Mouse (Mus musculus) intestine, postnatal 0 days (tissue): ENCODE results near the gene Tgm2. TPM values are rescaled to one million over a fixed set of nuclear protein-coding genes. Genes with fewer than 3 reads are reported as not detected.
A peak's percentile ranks its signal among the peaks of the same experiment; 100 is the strongest.

Source experiments
- ATAC-seq: fragments of 200-750 bp; cut with Nextera tagmentation; 2 replicates; pipeline ENCODE4 v1.8.0; 2017; ENCODE audit warnings: mild to moderate bottlenecking, moderate TSS enrichment, moderate library complexity
- H3K27ac ChIP-seq: fragments of 300-500 bp; sonication (generic); 2 replicates; pipeline ENCODE4 v1.5.1; 2014; ENCODE audit warnings: mild to moderate bottlenecking, low read depth, low read length, moderate library complexity
- H3K27me3 ChIP-seq: fragments of 300-500 bp; sonication (generic); replicated peaks from 2 replicates; pipeline ENCODE4 v1.6.1; 2014; ENCODE audit warnings: low read length, mixed read lengths; ENCODE audit not compliant: control insufficient read depth, insufficient read depth
- H3K36me3 ChIP-seq: fragments of 300-500 bp; sonication (generic); 2 replicates; pipeline ENCODE4 v1.6.1; 2014; ENCODE audit warnings: mild to moderate bottlenecking, moderate library complexity; ENCODE audit not compliant: control insufficient read depth, insufficient read depth
- H3K4me1 ChIP-seq: fragments of 300-500 bp; sonication (generic); replicated peaks from 2 replicates; pipeline ENCODE4 v1.6.1; 2014; ENCODE audit warnings: antibody characterized with exemption, low read length, mixed read lengths; ENCODE audit not compliant: control insufficient read depth, insufficient read depth
- H3K4me2 ChIP-seq: fragments of 300-500 bp; sonication (generic); replicated peaks from 2 replicates; pipeline ENCODE4 v1.6.1; 2014; ENCODE audit warnings: low read depth, mild to moderate bottlenecking, moderate library complexity
- H3K4me3 ChIP-seq: fragments of 300-500 bp; sonication (generic); 2 replicates; pipeline ENCODE4 v1.5.1; 2014; ENCODE audit warnings: low read depth, low read length
- H3K9ac ChIP-seq: fragments of 300-500 bp; sonication (generic); 2 replicates; pipeline ENCODE4 v1.6.1; 2014; ENCODE audit warnings: mild to moderate bottlenecking, low read depth, low read length
- H3K9me3 ChIP-seq: fragments of 300-500 bp; sonication (generic); 2 replicates; pipeline ENCODE4 v1.6.1; 2016; ENCODE audit warnings: mixed run types; ENCODE audit not compliant: control insufficient read depth
- CTCF ChIP-seq: sonication (generic); IDR thresholded peaks from 2 replicates; pipeline ENCODE4 v1.5.1; 2016; ENCODE audit warnings: low read depth, mild to moderate bottlenecking, control low read depth, antibody characterized with exemption, moderate library complexity
- WGBS: fragments of 180-500 bp; shearing (Covaris S2); extraction: QIAGEN DNeasy Blood & Tissue Kit; methylation state at CpG from one replicate; pipeline ENCODE4 v1.1.7; 2014; 5-methylcytosine and 5-hydroxymethylcytosine counted together
- polyA plus RNA-seq: library from polyadenylated mRNA; unstranded; fragments of >200 nt; fragmentation: Nextera tagmentation; extraction: Ambion mirVana; gene quantifications from 2 replicates; pipeline ENCODE4 v1.2.1, GENCODE M21; 2015

The Tgm2 gene
- polyA plus RNA-seq, 1 experiment from 2014 or later = 40.0 TPM

DNA sequence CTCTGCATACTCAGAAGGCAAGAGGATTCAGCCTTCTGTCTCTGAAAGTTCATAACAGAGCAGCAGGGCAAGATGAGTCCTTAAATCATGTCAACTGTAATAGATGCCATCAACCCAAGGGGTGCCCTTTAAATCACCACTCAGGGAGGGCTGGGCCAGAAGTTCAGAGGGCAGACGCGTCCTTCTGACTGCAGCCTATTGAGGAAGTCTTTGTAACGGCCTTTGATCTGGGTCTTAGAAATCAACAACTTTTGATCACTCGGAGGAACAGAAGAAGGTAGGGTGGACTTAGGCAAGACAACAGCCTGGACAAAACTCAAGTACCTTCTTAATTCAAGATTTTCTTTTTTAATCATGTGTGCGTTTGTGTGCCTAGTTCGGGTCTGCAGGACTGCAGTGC is 41.3 kb downstream of the Tgm2 start:
- Histone ChIP-seq H3K9ac (no peak overlapping the region), H3K4me2 (no peak overlapping the region), H3K4me1 (peaks cover 7% of the 10 kb centered on the region; the same call in 1 of the 2 replicates), H3K4me3 (no peak overlapping the region), H3K9me3 (no peaks in the 10 kb centered on the region), H3K27ac (no peak overlapping the region), H3K36me3 (no peaks in the 10 kb centered on the region), H3K27me3 (no peaks in the 10 kb centered on the region)
- 60% methylated on average over 6 of the region's 6 CpGs for WGBS
- no peak for TF ChIP-seq CTCF
- no peak for ATAC-seq

DNA sequence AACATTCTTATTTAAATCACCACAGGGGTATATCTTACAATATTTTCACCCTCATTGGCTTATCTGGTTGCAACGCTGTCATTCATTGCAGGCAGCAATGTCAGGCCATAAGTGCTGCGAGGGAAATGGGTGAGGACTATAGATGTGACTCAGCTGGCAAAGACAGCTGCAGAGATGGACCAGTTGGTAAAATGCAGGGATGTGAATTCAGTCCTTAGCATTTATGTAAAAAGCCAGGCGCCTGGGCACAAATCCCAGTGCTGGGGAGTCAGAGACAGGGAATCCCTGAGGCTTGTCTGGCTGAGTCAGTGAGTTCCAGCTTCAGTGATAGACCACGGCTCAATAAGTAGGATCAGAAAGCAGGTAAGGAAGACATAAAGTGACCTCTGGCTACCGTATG is 44.5 kb downstream of the Tgm2 start:
- Histone ChIP-seq H3K36me3 (no peaks in the 10 kb centered on the region), H3K9me3 (no peaks in the 10 kb centered on the region), H3K27ac (no peak overlapping the region), H3K4me3 (no peak overlapping the region), H3K4me1 (no peaks in the 10 kb centered on the region), H3K9ac (no peak overlapping the region), H3K4me2 (no peak overlapping the region), H3K27me3 (no peaks in the 10 kb centered on the region)
- no peak for TF ChIP-seq CTCF
- WGBS = 78% methylated on average over 5 of the region's 5 CpGs
- ATAC-seq = no peak

DNA sequence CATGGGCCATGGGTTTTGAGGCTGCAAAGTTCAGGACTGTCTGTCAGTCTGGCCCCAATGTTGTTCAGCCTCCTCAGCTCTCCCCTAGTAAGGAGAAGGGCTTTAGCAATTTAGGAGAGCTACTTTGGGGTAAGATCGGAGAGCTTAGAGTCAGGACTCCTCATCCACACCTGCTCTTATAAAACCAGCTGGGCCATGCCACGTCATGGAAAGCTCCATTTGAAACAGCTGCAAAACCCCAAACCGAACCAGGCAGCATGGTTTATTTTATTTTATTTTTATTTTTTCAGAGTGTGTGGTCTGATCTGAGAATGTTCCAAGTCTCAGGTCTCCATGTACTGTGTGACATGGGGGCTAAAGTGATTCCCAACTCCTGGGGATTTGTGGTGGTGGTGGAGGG is 46.7 kb downstream of the Tgm2 start:
- Histone ChIP-seq H3K36me3 (no peaks in the 10 kb centered on the region), H3K4me3 (no peak overlapping the region), H3K9ac (no peak overlapping the region), H3K9me3 (no peaks in the 10 kb centered on the region), H3K27me3 (no peaks in the 10 kb centered on the region), H3K27ac (no peak overlapping the region), H3K4me2 (no peak overlapping the region), H3K4me1 (no peaks in the 10 kb centered on the region)
- WGBS = 66% methylated on average over 3 of the region's 3 CpGs
- ATAC-seq = no peak
- no peak for TF ChIP-seq CTCF

DNA sequence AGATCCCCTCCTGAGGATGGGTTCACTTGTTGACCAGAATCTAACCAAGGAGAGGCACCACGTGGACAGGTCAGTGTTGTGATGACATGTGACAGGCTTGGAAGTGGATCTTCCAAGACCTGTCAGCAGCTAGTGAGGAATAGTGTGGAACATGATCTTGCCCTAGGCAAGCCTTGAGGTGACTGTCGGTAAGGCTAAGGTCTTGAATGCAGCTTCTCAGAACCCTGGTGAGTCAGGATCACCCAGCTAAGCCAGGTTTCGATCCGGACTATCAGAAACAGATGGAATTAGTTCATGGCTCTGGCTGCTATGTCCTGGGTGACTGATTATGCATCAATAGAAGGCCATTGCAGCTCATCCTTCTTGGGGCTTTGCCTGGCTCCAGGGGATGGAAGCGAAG is 47.5 kb downstream of the Tgm2 start:
- H3K27me3 ChIP-seq = no peaks in the 10 kb centered on the region
- WGBS = 91% methylated on average over 5 of the region's 5 CpGs
- no peaks in the 10 kb centered on the region for H3K4me1 ChIP-seq
- H3K9ac ChIP-seq = no peak overlapping the region
- ATAC-seq = no peak
- H3K27ac ChIP-seq = no peak overlapping the region
- H3K9me3 ChIP-seq = no peaks in the 10 kb centered on the region
- no peak for TF ChIP-seq CTCF
- no peak overlapping the region for H3K4me2 ChIP-seq
- H3K36me3 ChIP-seq = no peaks in the 10 kb centered on the region
- H3K4me3 ChIP-seq = no peak overlapping the region

DNA sequence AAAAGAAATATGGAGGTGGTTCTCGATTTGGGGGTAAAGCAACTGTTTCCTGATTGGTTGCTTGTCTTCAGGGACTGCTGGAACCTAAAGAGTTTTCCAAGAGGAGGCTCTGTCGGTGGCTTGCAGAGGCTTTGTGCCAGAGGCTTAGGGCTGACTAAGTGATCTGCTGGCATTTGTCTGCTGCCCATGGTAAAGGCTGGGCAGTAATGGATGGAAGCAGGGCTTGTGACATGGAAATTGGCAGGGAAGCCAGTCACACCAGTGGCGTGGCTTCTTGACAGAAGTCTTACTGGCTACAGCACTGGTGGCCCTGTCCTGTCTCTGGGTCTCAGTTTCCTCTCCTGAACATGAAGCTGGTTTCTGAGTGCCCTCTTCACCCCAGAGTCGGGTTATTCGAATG is 49.2 kb downstream of the Tgm2 start:
- no peak for TF ChIP-seq CTCF
- WGBS = 82% methylated on average over 5 of the region's 5 CpGs
- ATAC-seq = no peak

DNA sequence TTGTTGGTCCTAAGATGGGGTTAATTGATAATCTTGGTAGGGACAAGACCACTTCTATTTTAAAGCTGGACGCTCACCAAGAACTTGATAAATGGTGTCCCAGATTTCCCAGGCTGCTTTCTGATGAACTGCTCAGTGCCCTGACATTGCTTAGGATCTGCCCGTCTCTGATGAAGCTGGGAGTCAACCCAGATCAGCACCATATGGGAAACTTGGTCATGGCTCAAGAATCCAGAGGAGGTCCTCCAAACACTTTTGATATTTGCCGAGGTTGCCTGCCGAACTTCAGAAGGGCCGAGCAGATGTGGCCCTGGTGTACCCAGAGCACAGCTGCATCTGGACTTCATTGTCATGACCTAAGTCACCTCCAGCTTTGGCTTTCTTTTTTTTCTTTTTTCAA is 51.4 kb downstream of the Tgm2 start:
- TF ChIP-seq CTCF = no peak
- 56% methylated on average over 5 of the region's 5 CpGs for WGBS
- Histone ChIP-seq H3K36me3 (no peaks in the 10 kb centered on the region), H3K9me3 (no peaks in the 10 kb centered on the region), H3K27me3 (no peaks in the 10 kb centered on the region), H3K9ac (no peak overlapping the region), H3K27ac (peak overlapping the region; percentile 17; the same call in 1 of the 2 replicates), H3K4me3 (no peak overlapping the region), H3K4me2 (no peak overlapping the region), H3K4me1 (no peaks in the 10 kb centered on the region)
- no peak for ATAC-seq

More for the DNA sequence above, 49.2 kb downstream of the Tgm2 start:
- H3K4me3 ChIP-seq = no peak overlapping the region
- H3K4me1 ChIP-seq = no peaks in the 10 kb centered on the region
- no peak overlapping the region for H3K9ac ChIP-seq
- H3K4me2 ChIP-seq = no peak overlapping the region
- H3K27ac ChIP-seq = no peak overlapping the region
- no peaks in the 10 kb centered on the region for H3K9me3 ChIP-seq
- no peaks in the 10 kb centered on the region for H3K36me3 ChIP-seq
- no peaks in the 10 kb centered on the region for H3K27me3 ChIP-seq

DNA sequence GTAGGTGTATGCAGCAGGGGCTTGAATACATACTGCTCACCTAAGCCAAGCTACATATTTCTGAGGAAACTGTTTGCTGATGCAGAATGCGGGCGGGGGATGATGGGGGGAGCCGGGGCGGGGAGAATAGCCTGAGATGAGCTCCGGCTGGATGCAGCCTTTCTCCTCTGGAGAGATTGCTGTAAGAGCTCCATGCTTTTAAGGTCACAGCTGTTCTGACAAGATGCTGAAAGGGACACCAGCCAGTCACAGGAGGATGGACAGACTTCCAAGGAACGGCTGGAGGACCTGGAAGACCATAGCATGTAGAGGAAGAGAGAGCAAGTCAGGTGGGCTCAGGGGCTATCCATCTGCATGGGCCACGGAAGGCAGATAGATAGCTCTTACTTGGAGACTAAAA is 51.9 kb downstream of the Tgm2 start:
- Histone ChIP-seq H3K4me2 (no peak overlapping the region), H3K9me3 (no peaks in the 10 kb centered on the region), H3K27ac (peak overlapping the region; percentile 17; the same call in 1 of the 2 replicates), H3K4me3 (no peak overlapping the region), H3K36me3 (no peaks in the 10 kb centered on the region), H3K27me3 (no peaks in the 10 kb centered on the region), H3K9ac (no peak overlapping the region), H3K4me1 (no peaks in the 10 kb centered on the region)
- WGBS = 59% methylated on average over 7 of the region's 7 CpGs
- no peak for TF ChIP-seq CTCF
- ATAC-seq = no peak
